Comparison of ENCODE assay signal across 8 mouse cellular contexts in genomic region chr3:65442269-65442668, GRCm38 (mm10). TPM values are rescaled to one million over a fixed set of nuclear protein-coding genes. Genes with fewer than 3 reads are reported as not detected.
DNase-seq lines count a peak whose midpoint lies in the region; ATAC-seq and TF ChIP-seq lines count a peak whose summit lies in the region.

No protein-coding gene starts in this region.

- ATAC-seq in forebrain, embryonic 16.5 days, result peak; percentile 61
- 0 out of 2 replicates have a peak, but pooled peaks have one; percentile 41 for ATAC-seq in midbrain, embryonic 12.5 days (ENCODE audit: low FRiP score, low read depth)

- TF ChIP-seq POLR2A in heart, adult 2 months (IDR thresholded peaks at IDR 0.05; ENCODE audit: insufficient read depth, low read depth, low read length), result no peak
- no peak for TF ChIP-seq POLR2A in CH12.LX (IDR thresholded peaks at IDR 0.05; ENCODE audit: low read depth, low read length)

- intact Hi-C loops in heart, adult 2 months (cut with DNase I), result loop anchor here (5.0 kb wide), 1 partner anchor 85 kb away; the partner anchor contains the start of gene Tiparp

- in situ Hi-C loops in CH12.LX (cut with MboI; ENCODE audit: low pct_ligation_motif_present, low pct_unique_long_range_greater_than_20kb, low sequenced_read_pairs), result no loop called here

- no peaks in the 10 kb centered on the region for H3K36me3 ChIP-seq in heart, adult 2 months (ENCODE audit: control insufficient read depth, insufficient read depth, low read length)
- no peaks in the 10 kb centered on the region for H3K36me3 ChIP-seq in heart, embryonic 10.5 days
- H3K36me3 ChIP-seq in CH12.LX (replicated peaks in 1 of 2; ENCODE audit: control insufficient read depth in 1 of 2, insufficient read depth in 1 of 2, low read length in 1 of 2), result no peaks in the 10 kb centered on the region
- H3K36me3 ChIP-seq in forebrain, embryonic 16.5 days (ENCODE audit: control insufficient read depth, insufficient read depth), result no peaks in the 10 kb centered on the region
- no peaks in the 10 kb centered on the region for H3K36me3 ChIP-seq in midbrain, embryonic 12.5 days

- H3K79me2 ChIP-seq in heart, adult 2 months (replicated peaks; ENCODE audit: control insufficient read depth, insufficient read depth, low read length), result no peaks in the 10 kb centered on the region
- no peaks in the 10 kb centered on the region for H3K79me2 ChIP-seq in CH12.LX (replicated peaks; ENCODE audit: control insufficient read depth, extremely low read depth, insufficient read depth, poor library complexity, severe bottlenecking)

- no peaks in the 10 kb centered on the region for H3K9me3 ChIP-seq in heart, embryonic 10.5 days
- H3K9me3 ChIP-seq in CH12.LX (replicated peaks; ENCODE audit: low read length), result no peaks in the 10 kb centered on the region
- H3K9me3 ChIP-seq in forebrain, embryonic 16.5 days (ENCODE audit: control insufficient read depth, low read length), result no peaks in the 10 kb centered on the region
- H3K9me3 ChIP-seq in midbrain, embryonic 12.5 days, result no peaks in the 10 kb centered on the region

- H3K4me1 ChIP-seq in heart, adult 2 months (ENCODE audit: control insufficient read depth, insufficient read depth, low read length), result no peaks in the 10 kb centered on the region
- peaks cover 11% of the 10 kb centered on the region for H3K4me1 ChIP-seq in heart, embryonic 10.5 days
- peaks cover 3 to 32% of the 10 kb centered on the region in 2 experiments for H3K4me1 ChIP-seq in CH12.LX (ENCODE audit: control insufficient read depth in 1 of 2, insufficient read depth in 2 of 2)
- H3K4me1 ChIP-seq in forebrain, embryonic 16.5 days (replicated peaks; ENCODE audit: control insufficient read depth, insufficient read depth, low read length), result peaks cover 17% of the 10 kb centered on the region
- H3K4me1 ChIP-seq in midbrain, embryonic 12.5 days, result peaks cover 12% of the 10 kb centered on the region; the same call in 1 of the 2 replicates

- DNase-seq in heart, adult 2 months, result peak; percentile 51 to 66
- DNase-seq in heart, embryonic 10.5 days (ENCODE audit: low spot score), result no peak
- DNase-seq in CH12.LX (ENCODE audit: extremely low read depth), result peak; percentile 23
- peak; percentile 49 to 50 for DNase-seq in kidney, adult 8-10 months
- DNase-seq in thymus, postnatal 10 days (ENCODE audit: low spot score in 2 of 2), result no peak
- DNase-seq in right cerebral cortex, adult 2 months (ENCODE audit: low spot score in 2 of 2), result no peak

- H3K27me3 ChIP-seq in heart, adult 2 months (ENCODE audit: control insufficient read depth, insufficient read depth, low read length), result no peaks in the 10 kb centered on the region
- H3K27me3 ChIP-seq in heart, embryonic 10.5 days (ENCODE audit: insufficient read depth, poor library complexity, severe bottlenecking), result no peaks in the 10 kb centered on the region
- no peaks in the 10 kb centered on the region for H3K27me3 ChIP-seq in CH12.LX (replicated peaks)
- no peaks in the 10 kb centered on the region for H3K27me3 ChIP-seq in forebrain, embryonic 16.5 days (replicated peaks; ENCODE audit: control insufficient read depth, insufficient read depth, low read length)
- no peaks in the 10 kb centered on the region for H3K27me3 ChIP-seq in midbrain, embryonic 12.5 days

- no peak overlapping the region for H3K9ac ChIP-seq in heart, adult 2 months (ENCODE audit: low read depth, low read length)
- peak overlapping the region; percentile 53 for H3K9ac ChIP-seq in CH12.LX (ENCODE audit: insufficient read depth, low read depth)
- no peak overlapping the region for H3K9ac ChIP-seq in forebrain, embryonic 16.5 days (replicated peaks; ENCODE audit: low read depth, low read length)
- no peak overlapping the region for H3K9ac ChIP-seq in midbrain, embryonic 12.5 days (replicated peaks)

- TF ChIP-seq RAD21 in CH12.LX (IDR thresholded peaks at IDR 0.05; ENCODE audit: low read depth, low read length), result no peak

- peak overlapping the region; percentile 83 for H3K27ac ChIP-seq in heart, adult 2 months
- H3K27ac ChIP-seq in heart, embryonic 10.5 days, result no peak overlapping the region
- no peak overlapping the region for H3K27ac ChIP-seq in CH12.LX (ENCODE audit: insufficient read depth, low read depth)
- peak overlapping the region; percentile 49 for H3K27ac ChIP-seq in forebrain, embryonic 16.5 days (ENCODE audit: low read length)
- no peak overlapping the region for H3K27ac ChIP-seq in midbrain, embryonic 12.5 days (replicated peaks)

- H3K4me2 ChIP-seq in CH12.LX (ENCODE audit: insufficient read depth, low read depth, poor library complexity, severe bottlenecking), result peak overlapping the region; percentile 67
- no peak overlapping the region for H3K4me2 ChIP-seq in forebrain, embryonic 16.5 days (ENCODE audit: low read length)
- H3K4me2 ChIP-seq in midbrain, embryonic 12.5 days (replicated peaks), result no peak overlapping the region

- TF ChIP-seq CTCF in heart, adult 2 months (IDR thresholded peaks at IDR 0.05), result no peak
- TF ChIP-seq CTCF in CH12.LX (conservative IDR thresholded peaks at IDR 0.05 in 1 of 2, IDR thresholded peaks at IDR 0.05 in 1 of 2; ENCODE audit: low read depth in 2 of 2, low read length in 2 of 2), result no peak

- no peak for TF ChIP-seq EP300 in heart, adult 2 months (IDR thresholded peaks at IDR 0.05; ENCODE audit: insufficient read depth, low read depth, low read length)
- TF ChIP-seq EP300 in CH12.LX (IDR thresholded peaks at IDR 0.05; ENCODE audit: low read length), result no peak

- WGBS in heart, adult 2 months, result 43% methylated on average over 4 of the region's 4 CpGs
- whole genome bisulfite sequencing in heart, embryonic 10.5 days, result 72% methylated on average over 4 of the region's 4 CpGs
- WGBS in forebrain, embryonic 16.5 days, result 68% methylated on average over 4 of the region's 4 CpGs
- WGBS in midbrain, embryonic 12.5 days, result 67% methylated on average over 4 of the region's 4 CpGs

- dilution Hi-C loops in CH12.LX (cut with MboI; ENCODE audit: extremely low pct_ligation_motif_present, extremely low pct_unique_long_range_greater_than_20kb, low sequenced_read_pairs), result no loop called here

- peak overlapping the region; percentile 31; the same call in 1 of the 2 replicates for H3K4me3 ChIP-seq in heart, adult 2 months
- no peak overlapping the region for H3K4me3 ChIP-seq in heart, embryonic 10.5 days
- no peak overlapping the region for H3K4me3 ChIP-seq in CH12.LX (replicated peaks in 1 of 3; ENCODE audit: low read depth in 2 of 3, low read length in 2 of 3, poor library complexity in 1 of 3)
- no peak overlapping the region for H3K4me3 ChIP-seq in forebrain, embryonic 16.5 days (replicated peaks; ENCODE audit: low read length)
- H3K4me3 ChIP-seq in midbrain, embryonic 12.5 days, result no peak overlapping the region

TF ChIP-seq in CH12.LX, 34 proteins besides CTCF, POLR2A, EP300 and RAD21:
- no peak for TF ChIP-seq IRF4 (IDR thresholded peaks at IDR 0.05; ENCODE audit: low read depth, low read length)
- TF ChIP-seq TBP (conservative IDR thresholded peaks at IDR 0.05; ENCODE audit: low read depth, low read length), result no peak
- no peak for TF ChIP-seq HCFC1 (IDR thresholded peaks at IDR 0.05; ENCODE audit: low read depth, low read length)
- TF ChIP-seq ELF1 (IDR thresholded peaks at IDR 0.05; ENCODE audit: low read depth, low read length), result no peak
- no peak for TF ChIP-seq JUND (conservative IDR thresholded peaks at IDR 0.05; ENCODE audit: low read depth, low read length)
- no peak for TF ChIP-seq PAX5 (IDR thresholded peaks at IDR 0.05; ENCODE audit: low read length)
- TF ChIP-seq ZKSCAN1 (IDR thresholded peaks at IDR 0.05; ENCODE audit: borderline replicate concordance, low read depth, low read length), result no peak
- TF ChIP-seq GABPA (IDR thresholded peaks at IDR 0.05; ENCODE audit: insufficient replicate concordance, low read depth, low read length), result no peak
- no peak for TF ChIP-seq USF1 (IDR thresholded peaks at IDR 0.05; ENCODE audit: low read depth, low read length)
- TF ChIP-seq RCOR1 (conservative IDR thresholded peaks at IDR 0.05; ENCODE audit: low read depth, low read length), result no peak
- TF ChIP-seq CHD2 (IDR thresholded peaks at IDR 0.05; ENCODE audit: low read length), result no peak
- TF ChIP-seq SMC3 (IDR thresholded peaks at IDR 0.05; ENCODE audit: low read depth, low read length), result no peak
- no peak for TF ChIP-seq E2F4 (IDR thresholded peaks at IDR 0.05; ENCODE audit: insufficient replicate concordance, low read depth, low read length)
- TF ChIP-seq ZC3H11A (IDR thresholded peaks at IDR 0.05; ENCODE audit: low read depth, low read length), result no peak
- no peak for TF ChIP-seq MEF2A (IDR thresholded peaks at IDR 0.05; ENCODE audit: borderline replicate concordance, low read depth, low read length)
- no peak for TF ChIP-seq MAX (IDR thresholded peaks at IDR 0.05; ENCODE audit: low read length)
- TF ChIP-seq MXI1 (IDR thresholded peaks at IDR 0.05; ENCODE audit: low read depth, low read length), result no peak
- no peak for TF ChIP-seq ZMIZ1 (IDR thresholded peaks at IDR 0.05; ENCODE audit: low read depth, low read length)
TF ChIP-seq in CH12.LX: peak in this region for 0.

RNA-seq across cellular contexts. Expression of gene Ssr3, which starts 49.8 kb away (rescaled TPM):
- total RNA-seq in heart, adult 2 months (2021), result 100 to 1,000 TPM; 111 to 120 TPM
- 64.8 and 120 TPM in 2 replicates for polyA plus RNA-seq in heart, adult 2 months (2012; rRNA removed)
- 243 and 263 TPM in 2 replicates for polyA plus RNA-seq in heart, embryonic 10.5 days (2016; fragmentation: Nextera tagmentation; extraction: Ambion mirVana)
- total RNA-seq in CH12.LX (2012; rRNA removed), result 118 and 132 TPM in 2 replicates
- 222 and 227 TPM in 2 replicates for total RNA-seq in CH12.LX (2014; rRNA removed)
- polyA plus RNA-seq in CH12.LX (2012; ENCODE audit: insufficient read length, low read depth), result 163 and 165 TPM in 2 replicates
- 170 and 199 TPM in 2 replicates for polyA plus RNA-seq in forebrain, embryonic 16.5 days (2015; fragmentation: Nextera tagmentation; extraction: Ambion mirVana)
- 205 and 209 TPM in 2 replicates for polyA plus RNA-seq in midbrain, embryonic 12.5 days (2016; fragmentation: Nextera tagmentation; extraction: Ambion mirVana)

Comparison
In these comparisons a context has a peak if more than half of its experiments do, and no peak if none do; other contexts are left out.
1. DNase-seq: peak in heart, adult 2 months (2 of 2), CH12.LX (single experiment) and kidney, adult 8-10 months (2 of 2); none in heart, embryonic 10.5 days (single experiment), thymus, postnatal 10 days (0 of 2) and right cerebral cortex, adult 2 months (0 of 2).
2. H3K27ac ChIP-seq: peak in heart, adult 2 months (single experiment) and forebrain, embryonic 16.5 days (single experiment); none in heart, embryonic 10.5 days (single experiment), CH12.LX (single experiment) and midbrain, embryonic 12.5 days (single experiment).